Mouse (Mus musculus): ENCODE results near the gene Rmdn3. TPM values are rescaled to one million over a fixed set of nuclear protein-coding genes. Genes with fewer than 3 reads are reported as not detected.

Rmdn3 gene
- polyA plus RNA-seq, 1 experiment from 2014 or later, result 44.2 TPM

- H3K36me3 ChIP-seq (replicated peaks; ENCODE audit: control insufficient read depth, insufficient read depth, low read depth, low read length), result peaks cover 3% of the 10 kb centered on the region; the same call in 1 of the 2 replicates
Measured at GRCm38 (mm10) chr2:119152255-119152654, 4.6 kb downstream of the Rmdn3 start.

GRCm38 (mm10) chr2:119147775-119148174 is 9.1 kb downstream of the Rmdn3 start:
- no peak for ATAC-seq (replicated peaks; ENCODE audit: insufficient number of reproducible peaks, low FRiP score, low TSS enrichment, low read depth)
- Histone ChIP-seq H3K4me1 (ENCODE audit: control insufficient read depth, insufficient read depth, low read length) (no peaks in the 10 kb centered on the region), H3K4me2 (ENCODE audit: low read depth, low read length) (no peak overlapping the region), H3K27ac (replicated peaks; ENCODE audit: low read depth, low read length) (no peak overlapping the region), H3K9ac (replicated peaks; ENCODE audit: low read length) (no peak overlapping the region), H3K36me3 (replicated peaks; ENCODE audit: control insufficient read depth, insufficient read depth, low read depth, low read length) (peaks cover 10% of the 10 kb centered on the region), H3K27me3 (ENCODE audit: control insufficient read depth, insufficient read depth, low read length) (no peaks in the 10 kb centered on the region), H3K4me3 (ENCODE audit: low read depth, low read length) (no peak overlapping the region), H3K9me3 (replicated peaks; ENCODE audit: control insufficient read depth, low read length) (no peaks in the 10 kb centered on the region)
- 93% methylated on average over 8 of the region's 8 CpGs for WGBS
- no peak for DNase-seq (ENCODE audit: low spot score)

More at GRCm38 (mm10) chr2:119152255-119152654, 4.6 kb downstream of the Rmdn3 start:
- no peak overlapping the region for H3K4me3 ChIP-seq (ENCODE audit: low read depth, low read length)
- 91% methylated on average over 6 of the region's 6 CpGs for WGBS
- H3K27me3 ChIP-seq (ENCODE audit: control insufficient read depth, insufficient read depth, low read length), result no peaks in the 10 kb centered on the region
- DNase-seq (ENCODE audit: low spot score) (no peak), ATAC-seq (replicated peaks; ENCODE audit: insufficient number of reproducible peaks, low FRiP score, low TSS enrichment, low read depth) (no peak)
- H3K9ac ChIP-seq (replicated peaks; ENCODE audit: low read length), result no peak overlapping the region
- H3K4me2 ChIP-seq (ENCODE audit: low read depth, low read length), result no peak overlapping the region
- H3K9me3 ChIP-seq (replicated peaks; ENCODE audit: control insufficient read depth, low read length), result no peaks in the 10 kb centered on the region
- no peak overlapping the region for H3K27ac ChIP-seq (replicated peaks; ENCODE audit: low read depth, low read length)
- H3K4me1 ChIP-seq (ENCODE audit: control insufficient read depth, insufficient read depth, low read length), result no peaks in the 10 kb centered on the region

GRCm38 (mm10) chr2:119147160-119147678 is 9.6 kb downstream of the Rmdn3 start:
- DNase-seq (ENCODE audit: low spot score) (no peak), ATAC-seq (replicated peaks; ENCODE audit: insufficient number of reproducible peaks, low FRiP score, low TSS enrichment, low read depth) (no peak)
- Histone ChIP-seq H3K27me3 (ENCODE audit: control insufficient read depth, insufficient read depth, low read length) (no peaks in the 10 kb centered on the region), H3K4me2 (ENCODE audit: low read depth, low read length) (no peak overlapping the region), H3K36me3 (replicated peaks; ENCODE audit: control insufficient read depth, insufficient read depth, low read depth, low read length) (peaks cover 10% of the 10 kb centered on the region), H3K9ac (replicated peaks; ENCODE audit: low read length) (no peak overlapping the region), H3K27ac (replicated peaks; ENCODE audit: low read depth, low read length) (no peak overlapping the region), H3K4me3 (ENCODE audit: low read depth, low read length) (no peak overlapping the region), H3K4me1 (ENCODE audit: control insufficient read depth, insufficient read depth, low read length) (no peaks in the 10 kb centered on the region), H3K9me3 (replicated peaks; ENCODE audit: control insufficient read depth, low read length) (no peaks in the 10 kb centered on the region)
- WGBS, result 87% methylated on average over 22 of the region's 22 CpGs

- Histone ChIP-seq H3K36me3 (replicated peaks; ENCODE audit: control insufficient read depth, insufficient read depth, low read depth, low read length) (peaks cover 10% of the 10 kb centered on the region), H3K27me3 (ENCODE audit: control insufficient read depth, insufficient read depth, low read length) (no peaks in the 10 kb centered on the region), H3K9ac (replicated peaks; ENCODE audit: low read length) (no peak overlapping the region), H3K9me3 (replicated peaks; ENCODE audit: control insufficient read depth, low read length) (no peaks in the 10 kb centered on the region), H3K4me2 (ENCODE audit: low read depth, low read length) (no peak overlapping the region), H3K27ac (replicated peaks; ENCODE audit: low read depth, low read length) (no peak overlapping the region), H3K4me1 (ENCODE audit: control insufficient read depth, insufficient read depth, low read length) (no peaks in the 10 kb centered on the region), H3K4me3 (ENCODE audit: low read depth, low read length) (no peak overlapping the region)
- DNase-seq (ENCODE audit: low spot score) (no peak), ATAC-seq (replicated peaks; ENCODE audit: insufficient number of reproducible peaks, low FRiP score, low TSS enrichment, low read depth) (no peak)
- 86% methylated on average over 6 of the region's 6 CpGs for WGBS
Measured at GRCm38 (mm10) chr2:119146435-119146834, 10.4 kb downstream of the Rmdn3 start.

GRCm38 (mm10) chr2:119145199-119145598 is 11.6 kb downstream of the Rmdn3 start:
- 89% methylated on average over 2 of the region's 2 CpGs for WGBS
- Histone ChIP-seq H3K36me3 (replicated peaks; ENCODE audit: control insufficient read depth, insufficient read depth, low read depth, low read length) (peaks cover 10% of the 10 kb centered on the region), H3K4me2 (ENCODE audit: low read depth, low read length) (no peak overlapping the region), H3K9me3 (replicated peaks; ENCODE audit: control insufficient read depth, low read length) (no peaks in the 10 kb centered on the region), H3K27ac (replicated peaks; ENCODE audit: low read depth, low read length) (no peak overlapping the region), H3K4me3 (ENCODE audit: low read depth, low read length) (no peak overlapping the region), H3K27me3 (ENCODE audit: control insufficient read depth, insufficient read depth, low read length) (no peaks in the 10 kb centered on the region), H3K9ac (replicated peaks; ENCODE audit: low read length) (no peak overlapping the region), H3K4me1 (ENCODE audit: control insufficient read depth, insufficient read depth, low read length) (no peaks in the 10 kb centered on the region)
- ATAC-seq (replicated peaks; ENCODE audit: insufficient number of reproducible peaks, low FRiP score, low TSS enrichment, low read depth), result no peak
- DNase-seq (ENCODE audit: low spot score), result no peak

- Histone ChIP-seq H3K4me1 (ENCODE audit: control insufficient read depth, insufficient read depth, low read length) (no peaks in the 10 kb centered on the region), H3K27ac (replicated peaks; ENCODE audit: low read depth, low read length) (no peak overlapping the region), H3K9me3 (replicated peaks; ENCODE audit: control insufficient read depth, low read length) (no peaks in the 10 kb centered on the region), H3K4me3 (ENCODE audit: low read depth, low read length) (no peak overlapping the region), H3K9ac (replicated peaks; ENCODE audit: low read length) (no peak overlapping the region), H3K27me3 (ENCODE audit: control insufficient read depth, insufficient read depth, low read length) (no peaks in the 10 kb centered on the region), H3K4me2 (ENCODE audit: low read depth, low read length) (no peak overlapping the region), H3K36me3 (replicated peaks; ENCODE audit: control insufficient read depth, insufficient read depth, low read depth, low read length) (no peaks in the 10 kb centered on the region; the same call in none of the 2 replicates)
- WGBS, result 89% methylated on average over 5 of the region's 5 CpGs
- DNase-seq (ENCODE audit: low spot score), result no peak
- ATAC-seq (replicated peaks; ENCODE audit: insufficient number of reproducible peaks, low FRiP score, low TSS enrichment, low read depth), result no peak
Measured at GRCm38 (mm10) chr2:119136346-119136898, 20.4 kb downstream of the Rmdn3 start.

GRCm38 (mm10) chr2:119113121-119113925 is 43.5 kb downstream of the Rmdn3 start:
- WGBS, result 14% methylated on average over 20 of the region's 20 CpGs

More at GRCm38 (mm10) chr2:119113121-119113925, 43.5 kb downstream of the Rmdn3 start:
- peak; percentile 2; the same call in 1 of the 2 replicates for ATAC-seq (replicated peaks; ENCODE audit: insufficient number of reproducible peaks, low FRiP score, low TSS enrichment, low read depth)
- peak overlapping the region; percentile 78 for H3K4me3 ChIP-seq (ENCODE audit: low read depth, low read length)
- DNase-seq (ENCODE audit: low spot score), result peak; percentile 23
- peak overlapping the region; percentile 92 for H3K4me2 ChIP-seq (ENCODE audit: low read depth, low read length)
- no peaks in the 10 kb centered on the region for H3K27me3 ChIP-seq (ENCODE audit: control insufficient read depth, insufficient read depth, low read length)
- H3K36me3 ChIP-seq (replicated peaks; ENCODE audit: control insufficient read depth, insufficient read depth, low read depth, low read length), result no peaks in the 10 kb centered on the region
- H3K9me3 ChIP-seq (replicated peaks; ENCODE audit: control insufficient read depth, low read length), result no peaks in the 10 kb centered on the region
- peak overlapping the region; percentile 87 for H3K9ac ChIP-seq (replicated peaks; ENCODE audit: low read length)
- H3K27ac ChIP-seq (replicated peaks; ENCODE audit: low read depth, low read length), result 0 out of 2 replicates have a peak overlapping the region, but pooled peaks have one; percentile 86
- H3K4me1 ChIP-seq (ENCODE audit: control insufficient read depth, insufficient read depth, low read length), result no peaks in the 10 kb centered on the region

Data from embryonic facial prominence, embryonic 11.5 days (tissue).